Mouse (Mus musculus) lung, postnatal 0 days (tissue): ENCODE measurements around the gene Cd6.

Source experiments
- CTCF ChIP-seq: IDR thresholded peaks from 2 replicates; pipeline ENCODE4 v1.5.1; 2016; ENCODE audit warnings: antibody characterized with exemption, mild to moderate bottlenecking
- EP300 ChIP-seq: IDR thresholded peaks from 2 replicates; pipeline ENCODE4 v1.6.1; 2016; ENCODE audit warnings: antibody characterized with exemption, mild to moderate bottlenecking, control low read depth

DNA sequence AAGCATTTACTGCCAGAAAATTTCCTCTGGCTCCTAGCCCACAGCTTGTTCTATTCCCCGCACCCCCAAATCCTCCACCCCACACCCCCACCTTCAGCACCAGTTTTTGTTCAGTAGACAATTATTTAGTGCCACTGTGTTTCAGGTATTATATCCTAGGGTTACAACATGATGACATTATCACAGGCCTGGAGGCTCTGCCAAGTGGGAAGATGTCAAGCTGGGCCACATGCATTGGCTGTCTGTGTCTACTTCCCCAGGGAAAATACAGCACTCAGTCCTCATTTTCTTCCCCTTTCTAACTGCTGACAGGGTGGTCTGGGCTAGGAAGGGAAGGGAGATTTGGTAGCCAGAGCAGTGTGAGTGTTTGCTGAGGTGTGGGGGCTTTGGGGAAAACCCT, 34.9 kb downstream of the Cd6 start:
- TF ChIP-seq CTCF (no peak), EP300 (no peak)
